Mouse (Mus musculus): Measurements from ENCODE around the gene Rcan1. TPM values are rescaled to one million over a fixed set of nuclear protein-coding genes. Genes with fewer than 3 reads are reported as not detected.

The Rcan1 gene
- 16.2 TPM for polyA plus RNA-seq (2014; fragmentation: Illumina TruSeq; extraction: RNeasy Lipid Tissue Mini Kit (QIAGEN cat#74804); ENCODE audit: low read depth, low replicate concordance)

DNA sequence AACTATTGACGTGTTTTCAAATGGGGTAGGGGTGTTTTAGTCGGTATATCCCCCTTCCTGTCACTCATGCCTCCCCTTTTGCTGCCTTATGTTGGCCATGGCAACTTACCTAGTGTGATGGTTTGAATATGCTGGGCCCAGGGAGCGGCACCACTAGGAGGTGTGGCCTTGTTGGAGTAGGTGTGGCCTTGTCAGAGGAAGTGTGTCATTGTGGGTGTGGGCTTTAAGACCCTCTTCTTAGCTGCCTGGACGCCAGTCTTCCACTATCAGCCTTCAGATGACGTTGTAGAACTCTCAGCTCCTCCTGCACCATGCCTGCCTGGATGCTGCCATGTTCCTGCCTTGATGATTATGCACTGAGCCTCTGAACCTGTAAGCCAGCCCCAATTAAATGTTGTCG lies at the start of gene Rcan1:
Rcan1 (minus strand) TSS at position 162 of the 400 bp plus-strand sequence.

GRCm38 (mm10) chr16:92485436-92485835 lies 14.8 kb upstream of the Rcan1 start, which contains the start of gene Clic6:
Gene Clic6, plus strand, starts transcription at chr16:92485736.

DNA sequence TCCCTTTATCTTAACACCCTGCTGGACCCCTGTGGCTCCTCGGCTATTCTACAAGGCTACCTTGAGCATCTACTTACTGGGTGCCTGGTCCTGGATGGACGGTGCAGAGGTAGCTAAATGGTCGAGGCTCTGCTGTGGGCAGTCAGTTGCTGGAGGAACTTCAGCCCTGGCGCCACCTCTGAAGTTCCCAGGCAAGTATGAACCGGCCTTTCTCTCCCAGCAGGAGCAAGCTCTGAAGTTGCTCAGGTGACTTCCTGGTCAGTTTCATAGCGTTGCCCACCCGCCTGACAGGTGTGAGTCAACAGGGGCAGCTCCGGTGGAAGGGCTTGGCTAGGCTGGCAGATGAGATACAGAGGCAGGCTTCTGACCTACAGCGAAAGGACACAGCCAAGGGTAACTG lies 111.4 kb downstream of the Rcan1 start, which contains the start of gene Kcne1:
Kcne1 (minus strand) TSS at position 240 of the 400 bp plus-strand sequence.

Other genes starting within 250 kb of the Rcan1 start
- gene Kcne2, start 178.5 kb downstream of the Rcan1 start, polyA plus RNA-seq (2014; fragmentation: Illumina TruSeq; extraction: RNeasy Lipid Tissue Mini Kit (QIAGEN cat#74804); ENCODE audit: low read depth, low replicate concordance) = 2.1 TPM
- gene Smim11, start 169.6 kb downstream of the Rcan1 start, polyA plus RNA-seq (2014; fragmentation: Illumina TruSeq; extraction: RNeasy Lipid Tissue Mini Kit (QIAGEN cat#74804); ENCODE audit: low read depth, low replicate concordance) = 88.5 TPM
- not detected for gene Fam243, start 149.4 kb downstream of the Rcan1 start, polyA plus RNA-seq (2014; fragmentation: Illumina TruSeq; extraction: RNeasy Lipid Tissue Mini Kit (QIAGEN cat#74804); ENCODE audit: low read depth, low replicate concordance)
- gene Kcne1, start 111.4 kb downstream of the Rcan1 start, polyA plus RNA-seq (2014; fragmentation: Illumina TruSeq; extraction: RNeasy Lipid Tissue Mini Kit (QIAGEN cat#74804); ENCODE audit: low read depth, low replicate concordance) = not detected
- 43.5 TPM for gene Clic6, start 14.9 kb upstream of the Rcan1 start, polyA plus RNA-seq (2014; fragmentation: Illumina TruSeq; extraction: RNeasy Lipid Tissue Mini Kit (QIAGEN cat#74804); ENCODE audit: low read depth, low replicate concordance)